Mouse (Mus musculus): ENCODE data around the gene Ovca2. TPM values are rescaled to one million over a fixed set of nuclear protein-coding genes. Genes with fewer than 3 reads are reported as not detected.

The Ovca2 gene
- polyA plus RNA-seq, 1 experiment from 2014 or later = 8.7 TPM

GRCm38 (mm10) chr11:75212876-75213275 lies 34.2 kb upstream of the Ovca2 start:
- Histone ChIP-seq H3K36me3 (ENCODE audit: control insufficient read depth, insufficient read depth) (no peaks in the 10 kb centered on the region), H3K9me3 (replicated peaks; ENCODE audit: control insufficient read depth, low read length) (no peaks in the 10 kb centered on the region), H3K27ac (ENCODE audit: low read length) (no peak overlapping the region), H3K4me2 (ENCODE audit: low read depth, low read length) (no peak overlapping the region), H3K9ac (ENCODE audit: low read depth, low read length) (no peak overlapping the region), H3K4me1 (ENCODE audit: control insufficient read depth, low read depth, low read length) (peaks cover 49% of the 10 kb centered on the region), H3K4me3 (ENCODE audit: low read depth, low read length) (no peak overlapping the region), H3K27me3 (ENCODE audit: control insufficient read depth, insufficient read depth, low read depth, low read length) (peaks cover 3% of the 10 kb centered on the region)
- 75% methylated on average over 3 of the region's 3 CpGs for WGBS (ENCODE audit: insufficient replicate concordance)
- ATAC-seq (ENCODE audit: low read depth) = no peak

DNA sequence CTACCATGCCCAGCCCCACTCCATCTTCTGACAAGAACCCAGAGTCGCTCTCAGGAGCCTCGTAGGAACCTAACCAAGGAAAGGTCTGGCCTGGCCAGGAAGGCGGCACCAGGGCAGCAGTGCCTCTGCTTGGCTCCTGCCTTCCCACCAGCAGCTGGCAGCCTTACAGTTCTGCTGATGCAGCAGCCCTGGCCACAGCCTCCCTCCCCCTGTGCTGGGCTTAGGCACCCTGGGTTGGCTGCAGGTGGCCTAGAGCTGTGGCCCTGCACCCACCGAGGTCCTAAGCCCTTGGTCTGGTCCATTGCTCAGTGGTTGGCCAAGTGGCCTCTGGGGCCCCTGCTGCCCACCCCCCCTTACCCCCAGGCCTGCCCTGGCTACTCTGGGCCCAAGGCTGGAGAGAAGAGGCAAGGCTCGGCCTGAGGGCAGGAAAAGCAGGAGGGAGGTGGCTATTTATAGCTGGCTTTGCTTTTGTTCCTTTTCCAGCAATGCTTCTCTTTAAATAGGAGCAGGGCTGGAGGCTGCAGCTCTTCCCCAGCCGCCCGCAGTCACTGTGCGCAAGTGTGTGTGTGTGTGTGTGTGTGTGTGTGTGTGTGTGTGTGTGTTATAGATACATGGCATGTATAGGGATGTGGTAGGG lies 33.5 kb upstream of the Ovca2 start:
- Histone ChIP-seq H3K4me2 (ENCODE audit: low read depth, low read length) (no peak overlapping the region), H3K36me3 (ENCODE audit: control insufficient read depth, insufficient read depth) (no peaks in the 10 kb centered on the region), H3K4me3 (ENCODE audit: low read depth, low read length) (no peak overlapping the region), H3K27me3 (ENCODE audit: control insufficient read depth, insufficient read depth, low read depth, low read length) (peaks cover 3% of the 10 kb centered on the region), H3K9ac (ENCODE audit: low read depth, low read length) (no peak overlapping the region), H3K9me3 (replicated peaks; ENCODE audit: control insufficient read depth, low read length) (no peaks in the 10 kb centered on the region), H3K27ac (ENCODE audit: low read length) (peak overlapping the region; percentile 54), H3K4me1 (ENCODE audit: control insufficient read depth, low read depth, low read length) (peaks cover 49% of the 10 kb centered on the region)
- no peak for ATAC-seq (ENCODE audit: low read depth)
- WGBS (ENCODE audit: insufficient replicate concordance) = 56% methylated on average over 8 of the region's 8 CpGs

DNA sequence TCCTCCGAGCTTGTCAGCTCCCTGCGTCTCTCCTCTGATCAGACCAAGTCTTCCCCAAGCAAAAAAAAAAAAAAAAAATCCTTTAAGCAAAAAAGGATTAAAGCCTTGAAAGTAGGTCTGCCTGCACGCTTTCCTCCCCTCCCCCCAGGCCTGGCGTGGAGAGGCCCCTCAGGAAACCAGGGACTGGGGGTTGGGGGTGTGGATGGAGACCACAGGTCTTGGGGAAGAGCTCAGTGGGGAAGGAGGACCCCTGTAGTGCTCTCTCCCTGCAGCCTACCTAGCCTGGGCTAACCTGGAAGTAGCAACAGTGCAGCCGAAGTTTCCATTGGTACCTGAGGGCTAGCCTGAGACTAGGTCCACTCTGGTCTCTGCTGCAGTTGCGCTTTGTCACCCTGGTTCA lies 32.1 kb upstream of the Ovca2 start:
- Histone ChIP-seq H3K9me3 (replicated peaks; ENCODE audit: control insufficient read depth, low read length) (no peaks in the 10 kb centered on the region), H3K4me3 (ENCODE audit: low read depth, low read length) (no peak overlapping the region), H3K27ac (ENCODE audit: low read length) (peak overlapping the region; percentile 17), H3K9ac (ENCODE audit: low read depth, low read length) (no peak overlapping the region), H3K27me3 (ENCODE audit: control insufficient read depth, insufficient read depth, low read depth, low read length) (peaks cover 3% of the 10 kb centered on the region), H3K36me3 (ENCODE audit: control insufficient read depth, insufficient read depth) (no peaks in the 10 kb centered on the region), H3K4me2 (ENCODE audit: low read depth, low read length) (0 out of 2 replicates have a peak overlapping the region, but pooled peaks have one; percentile 21), H3K4me1 (ENCODE audit: control insufficient read depth, low read depth, low read length) (peaks cover 49% of the 10 kb centered on the region)
- ATAC-seq (ENCODE audit: low read depth) = no peak
- 60% methylated on average over 6 of the region's 6 CpGs for WGBS (ENCODE audit: insufficient replicate concordance)

- H3K9me3 ChIP-seq (replicated peaks; ENCODE audit: control insufficient read depth, low read length) = no peaks in the 10 kb centered on the region
- no peaks in the 10 kb centered on the region for H3K36me3 ChIP-seq (ENCODE audit: control insufficient read depth, insufficient read depth)
- peaks cover 3% of the 10 kb centered on the region for H3K27me3 ChIP-seq (ENCODE audit: control insufficient read depth, insufficient read depth, low read depth, low read length)
- H3K27ac ChIP-seq (ENCODE audit: low read length) = peak overlapping the region; percentile 60
- H3K4me3 ChIP-seq (ENCODE audit: low read depth, low read length) = no peak overlapping the region
- H3K9ac ChIP-seq (ENCODE audit: low read depth, low read length) = 0 out of 2 replicates have a peak overlapping the region, but pooled peaks have one; percentile 3
- peak overlapping the region; percentile 21 for H3K4me2 ChIP-seq (ENCODE audit: low read depth, low read length)
- ATAC-seq (ENCODE audit: low read depth) = peak; percentile 74
- H3K4me1 ChIP-seq (ENCODE audit: control insufficient read depth, low read depth, low read length) = peaks cover 49% of the 10 kb centered on the region
- 29% methylated on average over 4 of the region's 4 CpGs for WGBS (ENCODE audit: insufficient replicate concordance)
These were observed 31.5 kb upstream of the Ovca2 start for GRCm38 (mm10) chr11:75210093-75210492.

DNA sequence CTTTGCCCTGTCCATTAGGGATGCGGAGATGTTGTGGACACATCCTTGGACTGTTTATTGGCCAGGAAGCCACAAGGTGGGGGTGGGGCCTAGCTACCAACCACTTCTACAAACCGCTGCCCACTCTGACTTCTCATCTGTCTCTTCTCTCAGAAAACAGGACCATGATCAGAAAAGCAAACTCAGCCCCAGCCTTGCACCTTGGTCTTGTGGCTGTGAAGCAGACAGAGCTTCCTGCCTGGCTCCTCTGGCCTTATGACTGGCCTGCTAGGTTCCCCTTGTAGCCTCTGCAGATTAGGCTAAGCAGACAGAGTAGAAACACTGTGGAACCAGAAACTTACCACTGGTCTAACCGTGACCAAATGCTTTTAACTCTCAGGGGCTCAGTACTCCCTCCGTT lies 30.7 kb upstream of the Ovca2 start:
- H3K4me1 ChIP-seq (ENCODE audit: control insufficient read depth, low read depth, low read length) = peaks cover 46% of the 10 kb centered on the region
- H3K4me2 ChIP-seq (ENCODE audit: low read depth, low read length) = no peak overlapping the region
- 50% methylated on average over 4 of the region's 4 CpGs for WGBS (ENCODE audit: insufficient replicate concordance)
- peak overlapping the region; percentile 10 for H3K27ac ChIP-seq (ENCODE audit: low read length)
- no peak overlapping the region for H3K4me3 ChIP-seq (ENCODE audit: low read depth, low read length)
- no peak overlapping the region for H3K9ac ChIP-seq (ENCODE audit: low read depth, low read length)
- ATAC-seq (ENCODE audit: low read depth) = no peak
- no peaks in the 10 kb centered on the region for H3K36me3 ChIP-seq (ENCODE audit: control insufficient read depth, insufficient read depth)
- no peaks in the 10 kb centered on the region for H3K9me3 ChIP-seq (replicated peaks; ENCODE audit: control insufficient read depth, low read length)
- H3K27me3 ChIP-seq (ENCODE audit: control insufficient read depth, insufficient read depth, low read depth, low read length) = no peaks in the 10 kb centered on the region; the same call in 1 of the 2 replicates

- Histone ChIP-seq H3K4me3 (ENCODE audit: low read depth, low read length) (no peak overlapping the region), H3K27ac (ENCODE audit: low read length) (no peak overlapping the region), H3K27me3 (ENCODE audit: control insufficient read depth, insufficient read depth, low read depth, low read length) (no peaks in the 10 kb centered on the region), H3K4me1 (ENCODE audit: control insufficient read depth, low read depth, low read length) (peaks cover 33% of the 10 kb centered on the region), H3K36me3 (ENCODE audit: control insufficient read depth, insufficient read depth) (no peaks in the 10 kb centered on the region), H3K4me2 (ENCODE audit: low read depth, low read length) (no peak overlapping the region), H3K9me3 (replicated peaks; ENCODE audit: control insufficient read depth, low read length) (no peaks in the 10 kb centered on the region), H3K9ac (ENCODE audit: low read depth, low read length) (no peak overlapping the region)
- WGBS (ENCODE audit: insufficient replicate concordance) = 74% methylated on average over 4 of the region's 4 CpGs
- ATAC-seq (ENCODE audit: low read depth) = no peak
These were observed 27.7 kb upstream of the Ovca2 start for GRCm38 (mm10) chr11:75206347-75206746.

- H3K9me3 ChIP-seq (replicated peaks; ENCODE audit: control insufficient read depth, low read length) = no peaks in the 10 kb centered on the region
- peaks cover 14% of the 10 kb centered on the region for H3K4me1 ChIP-seq (ENCODE audit: control insufficient read depth, low read depth, low read length)
- H3K4me3 ChIP-seq (ENCODE audit: low read depth, low read length) = no peak overlapping the region
- no peak overlapping the region for H3K4me2 ChIP-seq (ENCODE audit: low read depth, low read length)
- 31% methylated on average over 9 of the region's 9 CpGs for WGBS (ENCODE audit: insufficient replicate concordance)
- no peak overlapping the region for H3K27ac ChIP-seq (ENCODE audit: low read length)
- H3K9ac ChIP-seq (ENCODE audit: low read depth, low read length) = no peak overlapping the region
- ATAC-seq (ENCODE audit: low read depth) = no peak
- no peaks in the 10 kb centered on the region for H3K36me3 ChIP-seq (ENCODE audit: control insufficient read depth, insufficient read depth)
- no peaks in the 10 kb centered on the region for H3K27me3 ChIP-seq (ENCODE audit: control insufficient read depth, insufficient read depth, low read depth, low read length)
These were observed 25.8 kb upstream of the Ovca2 start for GRCm38 (mm10) chr11:75204472-75204871.

DNA sequence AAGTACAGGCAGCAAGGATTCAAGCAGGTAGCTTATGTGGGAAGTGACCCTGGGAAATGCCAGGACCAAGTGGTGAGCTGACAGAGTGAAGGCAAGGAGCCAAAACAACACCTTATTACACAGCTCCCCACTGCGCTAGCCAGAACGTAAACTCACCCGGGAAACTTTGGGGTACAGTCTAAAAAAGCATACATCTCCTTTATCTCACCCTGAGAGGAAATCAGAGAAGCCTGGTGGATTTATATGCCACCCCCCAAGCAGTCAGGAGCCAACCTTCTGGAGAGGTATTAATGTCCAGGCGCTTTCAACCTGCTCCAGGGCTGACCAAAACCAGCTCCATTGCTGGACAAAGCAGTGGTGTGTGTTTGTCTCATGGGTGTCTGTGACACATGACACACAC lies 25.3 kb upstream of the Ovca2 start:
- Histone ChIP-seq H3K4me2 (ENCODE audit: low read depth, low read length) (no peak overlapping the region), H3K27me3 (ENCODE audit: control insufficient read depth, insufficient read depth, low read depth, low read length) (no peaks in the 10 kb centered on the region), H3K27ac (ENCODE audit: low read length) (no peak overlapping the region), H3K4me3 (ENCODE audit: low read depth, low read length) (no peak overlapping the region), H3K4me1 (ENCODE audit: control insufficient read depth, low read depth, low read length) (peaks cover 8% of the 10 kb centered on the region), H3K36me3 (ENCODE audit: control insufficient read depth, insufficient read depth) (no peaks in the 10 kb centered on the region), H3K9me3 (replicated peaks; ENCODE audit: control insufficient read depth, low read length) (no peaks in the 10 kb centered on the region), H3K9ac (ENCODE audit: low read depth, low read length) (no peak overlapping the region)
- WGBS (ENCODE audit: insufficient replicate concordance) = 73% methylated on average over 4 of the region's 4 CpGs
- no peak for ATAC-seq (ENCODE audit: low read depth)

- Histone ChIP-seq H3K27me3 (ENCODE audit: control insufficient read depth, insufficient read depth, low read depth, low read length) (peaks cover 7% of the 10 kb centered on the region), H3K4me1 (ENCODE audit: control insufficient read depth, low read depth, low read length) (peaks cover 5% of the 10 kb centered on the region), H3K36me3 (ENCODE audit: control insufficient read depth, insufficient read depth) (no peaks in the 10 kb centered on the region), H3K9ac (ENCODE audit: low read depth, low read length) (no peak overlapping the region), H3K9me3 (replicated peaks; ENCODE audit: control insufficient read depth, low read length) (no peaks in the 10 kb centered on the region), H3K4me3 (ENCODE audit: low read depth, low read length) (no peak overlapping the region), H3K27ac (ENCODE audit: low read length) (no peak overlapping the region), H3K4me2 (ENCODE audit: low read depth, low read length) (no peak overlapping the region)
- no peak for ATAC-seq (ENCODE audit: low read depth)
- 54% methylated on average over 8 of the region's 8 CpGs for WGBS (ENCODE audit: insufficient replicate concordance)
These were observed 23.1 kb upstream of the Ovca2 start for GRCm38 (mm10) chr11:75201721-75202120.
